Mouse (Mus musculus) B cell, adult 67 days (primary cell): ENCODE measurements around the gene Olfr937. TPM values are rescaled to one million over a fixed set of nuclear protein-coding genes. Genes with fewer than 3 reads are reported as not detected.

Source experiments
- total RNA-seq, 2 experiments: library from RNA; stranded (reverse); gene quantifications; 4 replicates each; pipeline ENCODE4 v1.2.4; 2023

The Olfr937 gene
- not detected for total RNA-seq

DNA sequence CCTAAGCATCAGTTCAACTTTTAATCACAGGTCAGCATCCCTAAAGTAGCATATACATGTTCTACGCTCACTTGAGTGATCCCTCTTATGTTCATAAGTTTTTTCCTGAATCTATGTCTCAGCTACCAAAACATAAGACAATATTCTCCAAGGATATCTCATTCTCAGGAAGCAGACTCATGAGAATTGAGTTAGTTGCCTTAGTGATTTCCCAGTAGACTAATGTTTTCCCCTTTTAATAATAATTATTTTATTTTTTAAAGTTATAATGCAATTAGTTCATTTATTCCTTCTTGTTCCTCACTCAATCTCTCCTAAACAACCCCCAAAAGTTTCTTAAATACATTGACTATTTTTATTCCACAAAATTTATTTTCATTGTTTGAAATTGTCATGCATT, at the start of gene Olfr937:
TSS of gene Olfr937 (minus strand) at position 101 of the 400 bp plus-strand sequence.

DNA sequence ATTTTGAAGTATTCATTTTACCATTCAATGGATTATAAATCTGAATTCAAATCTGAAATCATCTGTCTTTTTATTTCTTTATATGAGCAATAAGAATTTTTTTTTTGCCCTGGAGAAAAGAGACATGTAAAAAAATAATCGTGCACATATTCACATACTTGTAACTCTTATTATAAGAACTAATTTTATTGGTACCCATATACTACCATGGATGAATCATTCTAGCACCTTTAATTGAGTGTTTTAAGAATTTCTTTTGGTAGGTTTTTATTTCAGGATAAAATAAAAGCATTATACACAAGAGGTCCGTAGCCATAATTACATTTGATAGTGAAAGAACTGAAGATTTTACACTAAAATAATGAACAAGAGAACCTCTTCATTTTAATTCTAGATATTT, 14.0 kb upstream of the Olfr937 start, which contains the start of gene Olfr938:
TSS of gene Olfr938 (minus strand) at position 101 of the 400 bp plus-strand sequence.

GRCm38 (mm10) chr9:39023277-39023676, 41.5 kb downstream of the Olfr937 start, which contains the start of gene Olfr146:
Gene Olfr146 (minus strand): TSS chr9:39023377.

Other genes with a start within 250 kb of the Olfr937 start
- not detected for gene Olfr923, start 238.4 kb downstream of the Olfr937 start, total RNA-seq
- not detected for gene Olfr924, start 220.5 kb downstream of the Olfr937 start, total RNA-seq
- not detected for gene Olfr26, start 209.9 kb downstream of the Olfr937 start, total RNA-seq
- not detected for gene Olfr926, start 187.8 kb downstream of the Olfr937 start, total RNA-seq
- gene Olfr930, start 135.1 kb downstream of the Olfr937 start, total RNA-seq = not detected
- not detected for gene Olfr933, start 92.6 kb downstream of the Olfr937 start, total RNA-seq
- not detected for gene Olfr934, start 76.6 kb downstream of the Olfr937 start, total RNA-seq
- gene Olfr935, start 65.3 kb downstream of the Olfr937 start, total RNA-seq = not detected
- gene Olfr146, start 41.6 kb downstream of the Olfr937 start, total RNA-seq = not detected
- not detected for gene Olfr938, start 13.9 kb upstream of the Olfr937 start, total RNA-seq
- gene Olfr27, start 63.2 kb upstream of the Olfr937 start, total RNA-seq = not detected
- not detected for gene Olfr943, start 101.4 kb upstream of the Olfr937 start, total RNA-seq
- gene Olfr944, start 137.0 kb upstream of the Olfr937 start, total RNA-seq = not detected
- not detected for gene Olfr1537, start 185.0 kb upstream of the Olfr937 start, total RNA-seq
- not detected for gene Olfr945, start 211.9 kb upstream of the Olfr937 start, total RNA-seq